Mouse (Mus musculus) urinary bladder, adult 18-20 months (tissue): ENCODE measurements at regions not wholly inside any gene's neighbourhood (a gene's known extent, or its start where the extent isn't known, plus 50 kb on each side); places are given as distances from the start of the nearest gene placed in this dataset.

Source experiments
- DNase-seq, 2 experiments: peaks; one replicate each; pipeline ENCODE4 v3.0.0; 2022; ENCODE audit warnings: low spot score in 2 of 2, mixed read lengths in 2 of 2

DNA sequence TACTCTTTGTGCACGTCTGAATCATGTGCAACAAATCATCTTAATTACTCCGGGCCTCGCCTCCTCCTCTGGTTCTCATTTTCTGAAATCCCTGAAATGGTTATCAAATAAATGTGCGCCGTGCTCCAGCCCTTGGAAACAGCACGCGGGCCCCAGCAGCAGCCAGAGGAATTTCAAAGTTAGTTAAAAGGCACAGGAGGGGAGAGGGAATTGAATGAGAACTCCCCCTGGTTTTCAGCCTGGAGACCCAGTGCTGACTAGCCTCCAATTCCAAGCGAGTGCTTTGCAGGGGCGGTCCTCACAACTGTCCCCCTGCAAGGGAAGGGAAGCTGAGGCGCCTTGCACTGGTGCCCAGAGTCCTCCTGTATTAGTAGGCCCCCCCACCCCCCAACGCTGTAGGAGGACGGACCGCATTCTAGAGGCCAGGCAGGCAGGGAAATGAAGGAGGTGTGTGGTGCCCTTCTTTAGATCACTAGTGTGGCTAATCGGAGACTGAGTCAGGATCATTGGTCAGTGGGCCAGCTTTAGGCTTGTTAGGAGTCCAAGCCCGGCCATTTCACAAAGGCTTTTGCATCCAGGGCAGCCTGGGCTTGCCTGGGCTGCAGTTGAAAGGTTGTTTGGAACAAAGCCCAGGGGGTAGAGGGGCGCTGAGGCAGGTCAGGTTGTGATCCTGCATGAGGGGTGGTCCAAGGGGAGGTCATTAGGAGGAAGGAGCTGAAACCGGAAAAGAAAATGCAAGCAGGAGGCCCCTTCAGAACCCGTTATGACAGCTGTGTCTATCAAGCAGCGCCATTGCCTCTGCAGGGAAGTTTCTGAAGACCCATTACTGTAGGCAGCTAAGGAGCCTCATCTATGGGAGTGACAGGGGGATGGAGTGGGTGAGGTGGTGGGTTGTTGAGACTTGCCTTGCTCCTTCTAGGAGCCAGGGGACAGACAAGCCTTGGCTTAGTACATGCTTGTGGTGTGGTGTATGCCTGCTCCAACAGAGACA, 80.3 kb upstream of the Igfbp7 start:
- DNase-seq = no peak

DNA sequence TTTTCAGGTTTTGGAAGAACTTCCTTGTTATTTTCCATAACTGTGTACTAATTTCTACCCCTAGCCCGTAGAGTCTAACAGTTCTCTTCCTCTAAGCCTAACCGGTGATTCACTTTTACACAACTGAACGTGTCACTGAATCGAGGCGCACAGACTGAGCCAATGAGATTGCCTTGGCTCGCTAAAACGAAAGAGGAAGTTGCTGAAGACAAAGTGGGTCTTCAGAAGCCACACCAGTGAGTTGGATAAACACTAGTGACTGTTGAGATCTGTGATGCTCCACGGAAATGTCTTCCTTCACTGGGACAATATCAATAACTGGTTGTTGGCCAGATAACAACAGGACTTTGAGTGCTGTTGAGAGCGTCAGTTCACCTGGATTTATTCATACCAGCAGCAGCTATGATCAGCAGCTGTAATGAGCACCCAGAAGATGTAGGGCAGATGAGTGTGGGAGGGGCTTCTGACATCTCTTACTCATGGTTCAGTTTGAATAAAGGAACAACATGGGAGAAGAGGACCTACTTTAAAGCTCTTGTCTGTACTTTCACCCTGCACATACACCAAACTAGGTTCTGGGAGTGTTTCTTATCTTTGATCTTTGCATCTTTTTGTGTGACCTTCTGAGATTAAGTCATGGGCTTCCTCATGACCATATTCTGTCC, 75.3 kb upstream of the Igfbp7 start:
- DNase-seq = no peak

DNA sequence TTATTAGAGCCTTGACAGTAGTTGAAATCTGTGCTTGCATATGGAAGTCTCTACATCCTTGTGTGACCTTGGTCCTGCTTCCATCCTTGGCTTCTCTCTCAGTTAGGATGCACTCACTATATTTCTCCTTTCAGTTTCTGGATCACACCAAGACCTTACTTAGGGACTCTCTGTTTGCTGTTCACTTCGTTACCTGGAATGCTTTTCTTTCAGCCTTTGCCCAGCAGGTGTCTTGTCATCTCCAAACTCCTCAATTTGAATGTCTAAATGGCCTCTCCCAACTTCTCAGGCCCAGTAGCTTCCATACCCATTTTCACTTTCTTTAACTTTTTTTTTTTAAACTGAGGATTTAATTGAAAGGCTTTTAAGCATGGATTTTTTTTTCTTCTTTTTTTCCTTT, 74.0 kb upstream of the Igfbp7 start:
- DNase-seq = no peak

DNA sequence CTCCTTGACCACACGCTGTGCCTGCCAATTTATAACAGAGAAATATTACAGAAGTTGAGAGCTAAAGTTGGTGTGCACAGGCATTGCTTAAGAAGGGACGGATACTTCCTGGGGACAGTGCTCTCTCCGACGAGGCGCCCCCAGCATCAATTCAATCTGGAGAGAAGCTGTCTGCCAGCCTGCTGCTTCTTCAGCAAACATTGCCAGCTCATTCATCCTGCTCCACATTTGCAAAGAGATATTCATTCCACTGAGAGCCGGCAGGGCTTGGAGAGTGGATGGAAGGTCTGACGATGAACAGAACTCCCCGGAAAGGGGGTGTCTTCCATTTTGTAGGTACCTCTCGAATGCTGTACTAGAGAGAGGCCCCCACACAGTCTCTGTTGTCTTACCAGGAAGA, 70.0 kb upstream of the Igfbp7 start:
- no peak for DNase-seq

DNA sequence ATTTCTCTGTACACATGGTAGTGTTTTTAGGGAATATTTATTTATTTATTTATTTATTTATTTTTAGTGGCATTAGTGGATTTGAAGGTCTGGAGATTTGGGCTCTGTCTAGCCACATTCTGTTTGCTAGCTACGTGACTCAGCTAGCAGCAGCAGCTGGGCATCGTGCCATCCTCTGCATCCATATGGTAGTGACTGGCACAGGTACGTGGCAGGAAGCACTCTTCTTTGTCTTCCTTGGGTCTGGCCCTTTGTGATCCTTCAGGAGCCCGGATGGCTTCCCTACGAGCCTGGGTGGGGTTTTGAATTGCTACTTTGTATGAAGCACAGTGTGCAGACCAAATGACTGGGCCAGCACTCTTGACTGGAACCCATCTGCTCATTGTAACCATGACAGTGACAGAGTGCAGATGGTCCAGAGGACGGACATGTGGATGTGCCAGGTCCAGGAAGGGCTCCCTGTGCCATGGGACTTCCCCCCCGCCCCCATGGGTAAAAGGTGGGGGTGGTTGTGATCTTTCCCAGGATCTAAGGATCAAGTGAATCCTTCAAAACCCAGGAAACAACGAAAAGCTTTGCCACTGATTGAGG, 66.2 kb upstream of the Igfbp7 start:
- DNase-seq = no peak

DNA sequence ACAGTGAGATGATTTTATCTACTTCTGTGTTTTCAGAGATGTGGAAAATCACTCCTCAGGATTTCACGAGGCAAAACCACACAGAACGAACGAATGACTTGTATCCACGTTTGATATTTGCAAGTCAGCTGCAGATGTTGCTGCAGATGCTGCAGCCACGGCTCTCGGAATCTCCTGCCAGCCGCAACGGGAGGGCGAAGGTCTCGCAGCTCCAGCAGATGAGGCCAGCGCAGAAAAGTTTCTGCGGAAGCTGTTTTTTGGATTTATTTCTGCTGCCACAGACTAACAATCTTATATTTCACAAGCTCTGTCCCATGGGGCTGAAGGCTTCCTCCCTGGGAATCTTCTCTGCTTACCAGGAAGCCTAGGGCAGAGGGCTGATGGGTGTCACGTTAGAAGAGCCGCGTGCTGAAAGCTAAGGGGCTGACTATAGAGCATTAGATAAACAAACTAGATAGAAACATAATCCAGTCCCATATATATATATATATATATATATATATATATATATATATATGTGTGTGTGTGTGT, 61.5 kb upstream of the Igfbp7 start:
- no peak for DNase-seq

DNA sequence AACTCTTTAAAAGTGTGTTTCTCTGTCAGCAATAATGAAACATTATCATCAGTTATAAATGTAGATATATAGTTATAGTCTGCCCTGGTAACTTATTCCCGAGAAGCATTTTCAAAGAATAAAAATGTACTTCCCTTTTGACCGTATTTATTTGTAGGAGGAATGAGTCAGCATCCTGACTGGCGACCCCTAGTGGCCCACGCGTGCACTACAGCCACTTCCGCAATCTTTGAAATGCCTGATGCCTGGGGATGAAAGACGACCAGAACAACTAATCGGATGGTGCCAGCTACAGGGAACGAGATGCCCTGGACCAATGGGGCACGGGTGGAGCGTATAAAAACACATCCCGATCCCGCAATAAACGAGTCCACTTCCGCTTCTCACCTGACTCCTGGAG, 60.6 kb upstream of the Igfbp7 start:
- peak; percentile 55 to 71 for DNase-seq

DNA sequence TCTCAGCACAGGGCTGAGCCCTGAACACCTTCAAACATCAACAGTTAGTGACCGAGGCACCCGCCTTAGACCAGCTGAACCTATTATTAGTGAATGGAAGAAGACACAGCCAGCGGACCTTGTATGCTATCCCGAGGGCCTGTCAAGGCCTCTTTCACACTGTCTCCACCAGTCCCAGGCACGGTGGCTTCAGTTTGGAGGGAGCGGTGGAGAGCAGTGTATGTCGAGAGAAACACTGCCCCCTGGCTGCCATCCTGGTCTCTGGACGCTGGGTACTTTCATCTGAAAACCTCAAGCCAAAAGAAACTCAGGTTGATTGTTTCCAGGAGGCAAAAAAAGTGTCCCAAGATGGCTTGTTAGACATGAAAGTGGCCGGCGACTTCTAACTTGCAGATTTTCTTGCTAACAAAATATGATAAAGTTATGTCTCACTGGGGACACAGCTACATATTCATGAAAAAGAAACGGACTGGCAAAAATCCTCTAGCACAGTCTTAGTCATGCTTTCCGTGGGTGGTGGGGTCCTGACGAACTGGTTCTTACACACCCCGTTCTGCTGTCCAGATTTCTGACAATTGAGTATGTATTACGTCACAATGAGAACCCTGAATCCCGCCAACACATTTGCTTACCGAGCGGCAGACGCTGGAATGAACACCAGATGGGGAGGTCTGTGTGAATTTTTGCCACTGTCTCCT, 57.2 kb upstream of the Igfbp7 start:
- DNase-seq = peak; percentile 30 to 60

DNA sequence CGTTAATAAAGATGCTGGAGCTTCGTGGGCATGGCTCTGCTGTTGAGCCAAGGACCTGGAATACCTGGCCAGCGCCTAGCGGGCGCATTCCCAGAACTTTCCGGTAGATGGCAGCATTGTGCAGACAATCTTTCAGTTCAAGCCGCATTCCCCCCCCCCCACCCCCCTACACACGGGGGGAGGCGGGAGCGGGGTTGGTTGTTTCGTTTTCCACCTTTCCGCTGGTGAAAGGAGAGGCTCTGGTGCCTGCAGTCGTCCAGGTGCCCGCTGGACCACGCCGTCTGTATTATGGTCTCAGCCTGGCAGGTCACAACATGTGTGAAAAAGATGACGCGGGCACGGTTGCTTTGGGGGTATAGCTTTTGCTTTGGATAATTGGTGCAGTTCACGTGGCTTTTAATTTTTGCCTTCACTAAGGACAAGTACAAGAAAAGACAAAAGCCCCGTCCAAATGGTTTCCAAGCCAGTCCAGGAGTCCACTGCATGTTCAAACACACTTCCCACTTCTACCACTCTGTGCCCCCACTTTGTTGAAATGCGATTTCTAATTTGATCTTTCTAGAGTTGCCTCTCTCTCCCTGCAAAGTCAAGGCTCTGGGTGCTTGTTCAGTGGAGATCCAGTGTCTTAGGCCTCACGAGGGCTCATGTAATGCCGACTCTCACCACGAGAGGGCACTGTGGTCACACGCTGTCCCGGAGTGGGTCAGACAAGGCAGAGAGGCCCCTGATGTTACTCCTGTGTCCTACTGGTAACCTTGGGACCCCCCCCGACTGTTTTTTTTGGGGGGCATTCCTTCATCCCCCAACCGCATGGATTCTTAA, 52.3 kb upstream of the Igfbp7 start:
- peak; percentile 83 to 94 for DNase-seq
